Mouse (Mus musculus) megakaryocyte, embryonic 14.5 days (primary cell): ENCODE measurements around the gene Iffo1. TPM values are rescaled to one million over a fixed set of nuclear protein-coding genes. Genes with fewer than 3 reads are reported as not detected.

ENCODE experiments used
- H3K27me3 ChIP-seq: replicated peaks from 2 replicates; pipeline ENCODE3; 2012; ENCODE audit warnings: inconsistent platforms
- H3K36me3 ChIP-seq: replicated peaks from 2 replicates; pipeline ENCODE3; 2012; ENCODE audit warnings: low read length, inconsistent platforms, mixed read lengths
- H3K4me1 ChIP-seq: 2 replicates; pipeline ENCODE4 v1.6.1; 2012; ENCODE audit warnings: inconsistent platforms
- H3K4me3 ChIP-seq: replicated peaks from 2 replicates; pipeline ENCODE3; 2012; ENCODE audit warnings: moderate library complexity, mild to moderate bottlenecking, inconsistent platforms
- H3K9me3 ChIP-seq: 2 replicates; pipeline ENCODE4 v1.6.1; 2012; ENCODE audit warnings: inconsistent platforms
- FLI1 ChIP-seq: IDR thresholded peaks from 2 replicates; pipeline ENCODE4 v1.6.1; 2012; ENCODE audit warnings: low read length, inconsistent platforms, mixed read lengths
- GATA1 ChIP-seq: IDR thresholded peaks from 3 replicates; pipeline ENCODE4 v1.6.1; 2012; ENCODE audit warnings: mixed read lengths, low read length, inconsistent platforms, borderline replicate concordance
- polyA plus RNA-seq: library from polyadenylated mRNA; stranded (reverse); fragments of >175 nt; gene quantifications from 2 replicates; pipeline ENCODE4 v1.2.3, GENCODE M21; 2012; ENCODE audit warnings: low replicate concordance; ENCODE audit not compliant: insufficient read depth

Iffo1 gene
- polyA plus RNA-seq, 1 experiment = 20.6 TPM

DNA sequence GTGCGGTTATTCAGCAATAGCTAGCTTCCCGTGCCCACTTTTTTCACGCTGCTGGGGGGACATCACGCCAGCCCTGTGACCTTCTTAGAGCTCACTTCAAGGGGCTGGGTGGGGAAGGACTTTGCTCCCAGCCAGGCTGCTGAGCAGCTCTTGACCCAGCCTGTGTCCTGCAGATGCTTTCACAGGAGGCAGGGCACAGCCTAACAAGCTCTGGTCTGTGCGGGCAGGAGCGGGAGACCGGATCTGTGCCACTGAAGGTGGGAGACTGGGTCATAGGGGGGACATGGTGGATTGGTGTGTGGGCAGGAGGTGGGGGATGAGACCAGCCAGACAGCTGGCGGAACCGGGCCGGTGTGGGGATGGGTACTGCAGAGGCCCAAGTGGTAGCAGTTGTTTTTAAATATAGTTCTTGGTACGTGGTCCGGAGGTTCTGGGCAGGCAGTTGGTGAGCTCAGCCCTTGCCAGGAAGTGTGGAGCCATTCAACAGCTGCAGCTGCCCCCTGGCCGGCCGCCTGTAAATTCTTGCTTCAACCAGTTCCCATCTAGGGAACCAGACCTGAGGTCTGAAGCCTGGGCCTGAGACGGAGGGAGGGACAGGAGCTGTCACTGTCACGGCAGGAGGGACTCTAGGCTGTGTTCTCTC is 4.0 kb downstream of the Iffo1 start:
- H3K4me3 ChIP-seq = peak overlapping the region; percentile 90
- no peaks in the 10 kb centered on the region for H3K9me3 ChIP-seq
- no peaks in the 10 kb centered on the region for H3K27me3 ChIP-seq
- H3K36me3 ChIP-seq = peaks cover 73% of the 10 kb centered on the region
- peaks cover 85% of the 10 kb centered on the region for H3K4me1 ChIP-seq
- no peak for TF ChIP-seq FLI1
- TF ChIP-seq GATA1 = no peak

DNA sequence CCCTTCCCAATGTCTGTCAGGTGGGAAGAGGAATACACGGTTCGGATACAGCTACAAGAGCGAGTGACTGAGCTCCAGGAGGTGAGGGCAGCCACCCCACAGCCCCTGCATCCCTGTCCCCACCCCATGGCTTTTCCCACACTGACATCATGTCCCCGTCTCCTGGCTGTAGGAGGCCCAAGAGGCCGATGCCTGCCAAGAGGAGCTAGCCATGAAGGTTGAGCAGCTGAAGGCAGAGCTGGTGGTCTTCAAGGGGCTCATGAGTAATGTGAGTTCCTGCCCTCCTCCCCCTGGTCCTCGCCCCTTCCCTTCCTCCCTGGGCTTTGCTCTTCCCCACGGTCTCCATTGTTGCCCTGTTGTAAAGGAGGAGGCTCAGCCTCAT is 4.5 kb downstream of the Iffo1 start:
- no peaks in the 10 kb centered on the region for H3K9me3 ChIP-seq
- peaks cover 81% of the 10 kb centered on the region for H3K4me1 ChIP-seq
- no peaks in the 10 kb centered on the region for H3K27me3 ChIP-seq
- no peak for TF ChIP-seq GATA1
- no peak for TF ChIP-seq FLI1
- peak overlapping the region; percentile 34 for H3K4me3 ChIP-seq
- peaks cover 71% of the 10 kb centered on the region for H3K36me3 ChIP-seq

DNA sequence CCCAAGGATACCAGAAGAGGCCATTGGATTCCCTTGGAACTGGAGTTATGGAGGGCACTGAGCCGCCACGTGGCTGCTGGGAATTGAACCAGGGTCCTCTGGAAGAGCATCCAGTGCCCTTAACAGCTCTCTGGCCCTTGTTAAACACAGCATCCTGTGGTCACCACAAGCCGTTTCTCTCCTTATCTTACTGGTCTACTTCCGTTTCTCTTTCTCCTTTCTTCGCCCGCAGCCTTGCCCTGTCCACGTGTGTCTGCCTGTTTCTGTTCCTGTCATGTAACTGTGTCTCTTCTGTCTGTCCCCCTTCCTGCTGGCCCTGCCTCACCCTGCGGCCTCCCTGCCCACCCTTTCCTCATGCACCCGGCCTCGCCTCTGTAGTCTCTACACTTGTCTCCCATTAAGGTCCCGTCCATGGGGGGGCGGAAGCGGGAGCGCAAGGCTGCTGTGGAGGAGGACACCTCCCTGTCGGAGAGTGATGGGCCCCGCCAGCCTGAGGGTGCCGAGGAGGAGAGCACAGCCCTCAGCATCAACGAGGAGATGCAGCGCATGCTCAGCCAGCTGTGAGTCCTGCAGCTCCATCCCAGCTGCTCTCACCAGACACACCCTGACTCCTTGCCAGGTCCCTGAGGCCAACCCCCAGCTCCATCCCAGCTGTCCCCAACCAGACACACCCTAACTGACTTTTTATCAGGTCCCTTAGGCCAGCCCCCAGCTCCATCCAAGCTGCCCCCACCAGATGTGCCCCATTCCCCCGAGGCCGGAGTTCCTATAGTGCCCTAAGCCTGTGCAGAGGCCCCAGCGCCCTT is 7.4 kb downstream of the Iffo1 start:
- Histone ChIP-seq H3K36me3 (peaks cover 89% of the 10 kb centered on the region), H3K4me3 (peak overlapping the region; percentile 71), H3K4me1 (peaks cover 71% of the 10 kb centered on the region), H3K9me3 (no peaks in the 10 kb centered on the region), H3K27me3 (no peaks in the 10 kb centered on the region)
- TF ChIP-seq GATA1 (no peak), FLI1 (no peak)

DNA sequence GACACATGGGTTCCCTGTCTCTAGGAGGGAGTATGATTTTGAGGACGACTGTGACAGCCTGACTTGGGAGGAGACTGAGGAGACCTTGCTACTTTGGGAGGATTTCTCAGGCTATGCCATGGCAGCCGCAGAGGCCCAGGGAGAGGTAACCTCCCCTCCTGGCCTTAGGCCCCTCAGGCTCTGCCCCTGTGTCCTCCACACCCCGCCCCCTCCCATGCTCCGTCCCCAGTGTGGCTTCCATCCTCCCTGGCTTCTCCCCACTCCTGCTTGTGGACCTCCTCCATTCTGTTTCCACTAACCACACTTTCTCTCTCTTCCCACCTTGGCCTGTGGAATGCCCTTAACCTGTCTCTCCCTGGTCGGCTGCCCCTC is 8.0 kb downstream of the Iffo1 start:
- H3K4me3 ChIP-seq = no peak overlapping the region
- no peak for TF ChIP-seq GATA1
- no peak for TF ChIP-seq FLI1
- peaks cover 92% of the 10 kb centered on the region for H3K36me3 ChIP-seq
- H3K4me1 ChIP-seq = peaks cover 65% of the 10 kb centered on the region
- no peaks in the 10 kb centered on the region for H3K9me3 ChIP-seq
- no peaks in the 10 kb centered on the region for H3K27me3 ChIP-seq

DNA sequence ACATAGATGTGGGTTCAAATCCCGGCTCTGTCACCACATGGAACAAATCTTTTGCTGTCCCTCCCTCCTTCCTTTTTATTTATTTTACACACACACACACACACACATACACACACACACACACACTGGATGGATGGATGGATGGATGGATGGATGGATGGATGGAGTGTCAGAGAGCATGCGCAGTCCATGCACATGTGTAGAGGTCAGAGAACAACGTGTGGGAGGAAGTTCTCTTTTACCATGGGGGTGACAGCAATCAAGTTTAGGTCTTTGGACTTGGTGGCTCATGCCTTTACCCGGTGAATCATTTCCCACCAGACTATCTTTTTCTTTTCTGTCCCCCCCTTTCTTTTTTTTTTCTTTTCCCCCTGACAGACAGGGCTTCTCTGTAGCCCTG is 8.6 kb downstream of the Iffo1 start:
- peaks cover 89% of the 10 kb centered on the region for H3K36me3 ChIP-seq
- TF ChIP-seq FLI1 (no peak), GATA1 (no peak)
- H3K4me1 ChIP-seq = peaks cover 60% of the 10 kb centered on the region
- H3K9me3 ChIP-seq = no peaks in the 10 kb centered on the region
- no peak overlapping the region for H3K4me3 ChIP-seq
- no peaks in the 10 kb centered on the region for H3K27me3 ChIP-seq

DNA sequence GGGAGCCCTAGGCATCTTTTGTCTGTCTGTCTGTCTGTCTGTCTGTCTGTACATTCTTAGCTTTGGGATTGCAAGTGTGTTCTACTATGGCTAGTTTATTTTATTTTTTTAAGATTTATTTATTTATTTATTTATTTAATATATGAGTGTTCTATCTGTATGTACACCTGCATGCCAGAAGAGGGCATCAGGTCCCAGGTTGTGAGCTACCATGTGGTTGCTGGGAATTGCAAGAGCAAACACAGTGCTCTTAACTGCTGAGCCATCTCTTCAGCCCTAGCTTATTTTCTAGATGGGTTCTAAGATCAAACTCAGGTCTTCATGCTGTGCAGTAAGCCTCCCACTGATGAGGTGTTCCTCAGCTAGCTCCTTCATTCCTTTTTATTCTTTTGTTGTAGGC is 9.5 kb downstream of the Iffo1 start:
- peaks cover 89% of the 10 kb centered on the region for H3K36me3 ChIP-seq
- no peaks in the 10 kb centered on the region for H3K9me3 ChIP-seq
- TF ChIP-seq GATA1 = no peak
- TF ChIP-seq FLI1 = no peak
- no peaks in the 10 kb centered on the region for H3K27me3 ChIP-seq
- H3K4me3 ChIP-seq = no peak overlapping the region
- peaks cover 59% of the 10 kb centered on the region for H3K4me1 ChIP-seq

DNA sequence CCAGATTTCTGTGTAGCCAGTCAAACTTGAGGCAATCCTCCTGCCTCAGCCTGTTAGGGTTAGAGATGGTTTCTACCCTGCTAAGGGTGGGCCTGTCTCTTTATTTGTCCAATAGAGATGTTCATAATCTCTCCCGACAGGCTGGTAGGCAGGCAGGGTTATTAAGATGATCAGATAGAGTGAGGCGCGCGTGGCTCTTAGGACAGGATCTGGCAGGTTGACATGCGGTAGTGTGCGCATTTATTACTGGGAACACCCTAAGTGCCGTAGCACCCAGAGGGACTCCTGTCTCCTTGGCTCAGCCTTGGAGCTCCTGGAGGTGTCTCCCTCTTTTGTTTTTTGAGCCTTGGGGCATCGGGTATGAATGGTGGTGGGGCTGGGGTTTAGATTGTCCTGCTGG is 10.2 kb downstream of the Iffo1 start:
- Histone ChIP-seq H3K9me3 (no peaks in the 10 kb centered on the region), H3K4me3 (no peak overlapping the region), H3K27me3 (no peaks in the 10 kb centered on the region), H3K36me3 (peaks cover 91% of the 10 kb centered on the region), H3K4me1 (peaks cover 61% of the 10 kb centered on the region)
- no peak for TF ChIP-seq GATA1

DNA sequence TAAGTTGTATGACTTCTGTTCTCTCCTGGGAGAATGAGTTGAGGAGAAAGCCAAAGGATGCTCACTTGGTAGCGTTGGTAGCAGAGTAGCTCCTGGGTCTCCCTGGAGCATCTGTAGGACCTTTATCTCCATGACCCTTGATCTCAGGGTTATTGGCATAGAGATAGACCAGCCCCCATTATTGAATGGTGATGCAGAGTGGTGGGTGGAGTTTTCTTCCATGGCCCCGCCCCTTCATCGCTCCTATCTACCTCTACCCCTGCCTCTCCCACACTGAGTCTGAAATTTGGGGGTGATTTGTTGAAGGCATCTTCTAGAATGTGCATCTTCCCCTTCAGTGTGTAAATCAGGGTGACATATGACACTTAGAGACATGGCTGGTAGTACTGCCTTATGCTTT is 11.4 kb downstream of the Iffo1 start:
- Histone ChIP-seq H3K4me3 (no peak overlapping the region), H3K9me3 (no peaks in the 10 kb centered on the region), H3K36me3 (peaks cover 92% of the 10 kb centered on the region), H3K4me1 (peaks cover 67% of the 10 kb centered on the region), H3K27me3 (no peaks in the 10 kb centered on the region)
- no peak for TF ChIP-seq GATA1

DNA sequence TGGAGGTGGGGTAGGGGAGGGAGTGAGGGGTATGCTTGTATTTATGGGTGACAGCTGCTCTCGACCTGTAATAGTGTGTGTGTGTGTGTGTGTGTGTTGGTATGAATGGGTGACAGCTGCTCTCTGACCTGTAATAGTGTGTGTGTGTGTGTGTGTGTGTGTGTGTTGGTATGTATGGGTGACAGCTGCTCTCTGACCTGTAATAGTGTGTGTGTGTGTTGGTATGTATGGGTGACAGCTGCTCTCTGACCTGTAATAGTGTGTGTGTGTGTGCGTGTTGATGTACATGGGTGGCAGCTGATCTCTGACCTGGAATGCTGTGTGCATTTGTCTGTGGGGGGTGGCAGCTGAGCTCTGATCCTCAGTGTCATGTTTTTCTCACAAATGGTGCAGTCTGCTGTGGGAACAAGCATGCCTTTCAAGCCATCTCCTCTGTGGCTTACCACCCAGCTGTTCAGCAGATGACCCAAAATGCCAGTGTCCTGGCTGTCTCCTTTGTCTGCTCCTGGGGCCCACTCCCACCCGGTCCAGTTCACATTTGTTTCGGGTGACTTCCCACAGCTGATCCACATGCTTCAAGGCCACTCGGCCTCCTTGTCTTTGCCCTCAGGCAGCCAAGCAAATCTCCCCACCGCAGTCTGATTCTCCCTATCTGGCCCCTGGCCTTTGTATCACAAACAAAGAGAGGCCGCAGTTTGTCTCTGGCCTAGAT is 12.0 kb downstream of the Iffo1 start:
- TF ChIP-seq GATA1 (no peak), FLI1 (no peak)
- H3K27me3 ChIP-seq = no peaks in the 10 kb centered on the region
- no peak overlapping the region for H3K4me3 ChIP-seq
- peaks cover 92% of the 10 kb centered on the region for H3K36me3 ChIP-seq
- H3K9me3 ChIP-seq = no peaks in the 10 kb centered on the region
- H3K4me1 ChIP-seq = peaks cover 63% of the 10 kb centered on the region

DNA sequence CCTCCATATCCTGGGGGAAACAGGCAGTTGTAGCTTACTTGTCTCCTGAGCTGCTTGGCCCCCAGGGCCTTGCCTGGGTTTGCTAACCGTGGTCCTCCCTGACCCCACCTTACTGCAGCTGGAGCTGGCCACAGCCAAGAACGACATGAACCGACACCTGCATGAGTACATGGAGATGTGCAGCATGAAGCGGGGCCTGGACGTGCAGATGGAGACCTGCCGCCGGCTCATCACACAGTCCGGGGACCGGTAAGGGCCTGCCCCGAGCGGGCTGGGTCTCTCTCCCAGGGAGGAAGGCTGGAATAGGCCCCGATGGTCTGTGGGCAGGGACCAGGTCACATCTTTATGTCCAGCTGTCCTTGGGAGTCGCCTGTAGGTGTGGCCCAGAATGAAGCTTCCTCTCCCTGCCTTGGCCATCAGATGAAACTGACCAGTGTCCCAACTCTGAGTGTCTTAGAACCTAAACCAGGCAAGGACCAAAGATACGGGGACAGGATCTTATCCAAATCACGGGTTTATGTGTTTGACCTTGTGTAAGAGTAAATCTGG is 14.0 kb downstream of the Iffo1 start:
- Histone ChIP-seq H3K27me3 (no peaks in the 10 kb centered on the region), H3K9me3 (no peaks in the 10 kb centered on the region), H3K4me3 (no peak overlapping the region), H3K4me1 (peaks cover 62% of the 10 kb centered on the region), H3K36me3 (peaks cover 88% of the 10 kb centered on the region)
- no peak for TF ChIP-seq FLI1
- no peak for TF ChIP-seq GATA1
